Mouse (Mus musculus) layer of hippocampus, postnatal 14 days (tissue): ENCODE results near the gene Tbc1d4. TPM values are rescaled to one million over a fixed set of nuclear protein-coding genes. Genes with fewer than 3 reads are reported as not detected.

ENCODE experiments used
- DNase-seq, 2 experiments: peaks; one replicate each; pipeline ENCODE4 v3.0.0; 2021 to 2022; ENCODE audit warnings: low spot score in 2 of 2, mixed read lengths in 1 of 2
- long read RNA-seq, 2 experiments: library from polyadenylated mRNA; stranded (forward); transcript quantifications; one replicate each; pipeline ENCODE4 v2.0.0; 2021
- total RNA-seq, 2 experiments: library from RNA; stranded (reverse); gene quantifications; 2 replicates each; pipeline ENCODE4 v1.2.3; 2021

The Tbc1d4 gene
- 10 to 100 TPM in 1 of 2 experiments, 1 to 10 TPM in 1; 8.8 to 12.0 TPM for total RNA-seq
- long read RNA-seq, experiment 1, full-length matches to known transcripts = 2 of 4 reads
- long read RNA-seq, experiment 1, partial matches to known transcripts = 2 of 4 reads
- long read RNA-seq, experiment 1, other reads (novel, unspliced or antisense) = 0 of 4 reads
- long read RNA-seq, experiment 2, full-length matches to known transcripts = 1 of 2 reads
- long read RNA-seq, experiment 2, partial matches to known transcripts = 0 of 2 reads
- long read RNA-seq, experiment 2, other reads (novel, unspliced or antisense) = 1 of 2 reads

GRCm38 (mm10) chr14:101608519-101609368 lies at the start of gene Tbc1d4:
Tbc1d4 (minus strand) TSS chr14:101609191.
- peak; percentile 61 to 64 for DNase-seq

- DNase-seq = no peak
Measured at GRCm38 (mm10) chr14:101656307-101656706, 47.3 kb upstream of the Tbc1d4 start.

- no peak for DNase-seq
Measured at GRCm38 (mm10) chr14:101654526-101654909, 45.5 kb upstream of the Tbc1d4 start.

GRCm38 (mm10) chr14:101653581-101654525 lies 44.9 kb upstream of the Tbc1d4 start, which contains the start of gene Uchl3:
Uchl3 (plus strand) TSS chr14:101653967.
- peak; percentile 98 to 99 for DNase-seq

- DNase-seq = no peak
Measured at GRCm38 (mm10) chr14:101652571-101652970, 43.6 kb upstream of the Tbc1d4 start.

- DNase-seq = no peak
Measured at GRCm38 (mm10) chr14:101650551-101650950, 41.6 kb upstream of the Tbc1d4 start.

GRCm38 (mm10) chr14:101644948-101645347 lies 36.0 kb upstream of the Tbc1d4 start:
- DNase-seq = no peak

- peak; percentile 92 to 95 for DNase-seq
Measured at GRCm38 (mm10) chr14:101640153-101640843, 31.3 kb upstream of the Tbc1d4 start, which contains the start of gene Commd6. Commd6 (minus strand) TSS chr14:101640686.

GRCm38 (mm10) chr14:101637381-101637780 lies 28.4 kb upstream of the Tbc1d4 start:
- no peak for DNase-seq

GRCm38 (mm10) chr14:101635765-101636164 lies 26.8 kb upstream of the Tbc1d4 start:
- no peak for DNase-seq

- DNase-seq = no peak
Measured at GRCm38 (mm10) chr14:101630548-101630947, 21.6 kb upstream of the Tbc1d4 start.

- DNase-seq = no peak
Measured at GRCm38 (mm10) chr14:101617680-101618079, 8.7 kb upstream of the Tbc1d4 start.

GRCm38 (mm10) chr14:101616178-101616577 lies 7.2 kb upstream of the Tbc1d4 start:
- no peak for DNase-seq

GRCm38 (mm10) chr14:101613206-101613605 lies 4.2 kb upstream of the Tbc1d4 start:
- DNase-seq = no peak

- DNase-seq = no peak
Measured at GRCm38 (mm10) chr14:101610701-101611100, 1.7 kb upstream of the Tbc1d4 start.

GRCm38 (mm10) chr14:101607631-101608518 lies 1.1 kb downstream of the Tbc1d4 start:
- DNase-seq = peak; percentile 10 to 47

- no peak for DNase-seq
Measured at GRCm38 (mm10) chr14:101605843-101606242, 3.1 kb downstream of the Tbc1d4 start.

- DNase-seq = no peak
Measured at GRCm38 (mm10) chr14:101602851-101603250, 6.1 kb downstream of the Tbc1d4 start.

- no peak for DNase-seq
Measured at GRCm38 (mm10) chr14:101597096-101597715, 11.8 kb downstream of the Tbc1d4 start.
